Mouse (Mus musculus) hematopoietic stem cell, adult 5-6 weeks (primary cell): ENCODE measurements around the gene Hrc. TPM values are rescaled to one million over a fixed set of nuclear protein-coding genes. Genes with fewer than 3 reads are reported as not detected.
A peak's percentile ranks its signal among the peaks of the same experiment; 100 is the strongest.

Source experiments
- ATAC-seq, 2 experiments: fragments of 125-278 bp in 1 of 2; replicated peaks in 1 of 2; 2 replicates each; pipeline ENCODE4 v1.8.0; 2016 to 2017; ENCODE audit warnings: inconsistent platforms in 2 of 2, mild to moderate bottlenecking in 2 of 2, moderate number of reproducible peaks in 2 of 2, low read depth in 1 of 2, moderate TSS enrichment in 1 of 2; ENCODE audit not compliant: low FRiP score in 2 of 2, poor library complexity in 2 of 2, severe bottlenecking in 2 of 2, insufficient read depth in 1 of 2, low TSS enrichment in 1 of 2
- total RNA-seq: library from RNA; stranded (forward); fragments of 172-1452, 232-1000 nt; gene quantifications from 2 replicates; pipeline ENCODE4 v1.2.3, GENCODE M21; 2017

Gene Hrc
- total RNA-seq, 1 experiment from 2014 or later: not detected

DNA sequence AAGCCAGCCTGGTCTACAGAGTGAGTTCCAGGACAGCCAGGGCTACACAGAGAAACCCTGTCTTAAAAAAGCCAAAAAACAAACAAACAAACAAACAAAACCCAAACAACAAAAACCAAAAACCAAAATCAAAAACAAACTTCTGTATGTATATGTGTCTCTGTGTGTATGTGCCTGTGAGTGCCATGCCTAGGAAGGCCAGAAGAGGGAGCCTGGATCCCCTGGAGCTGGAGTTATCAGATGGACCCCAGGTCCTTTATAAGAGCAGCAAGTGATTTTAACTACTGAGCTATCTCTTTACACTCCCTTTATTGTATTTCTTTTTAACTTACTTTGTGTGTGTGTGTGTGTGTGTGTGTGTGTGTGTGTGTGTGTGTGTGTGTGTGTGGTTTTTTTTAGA, 9.3 kb upstream of the Hrc start:
- ATAC-seq: no peak

DNA sequence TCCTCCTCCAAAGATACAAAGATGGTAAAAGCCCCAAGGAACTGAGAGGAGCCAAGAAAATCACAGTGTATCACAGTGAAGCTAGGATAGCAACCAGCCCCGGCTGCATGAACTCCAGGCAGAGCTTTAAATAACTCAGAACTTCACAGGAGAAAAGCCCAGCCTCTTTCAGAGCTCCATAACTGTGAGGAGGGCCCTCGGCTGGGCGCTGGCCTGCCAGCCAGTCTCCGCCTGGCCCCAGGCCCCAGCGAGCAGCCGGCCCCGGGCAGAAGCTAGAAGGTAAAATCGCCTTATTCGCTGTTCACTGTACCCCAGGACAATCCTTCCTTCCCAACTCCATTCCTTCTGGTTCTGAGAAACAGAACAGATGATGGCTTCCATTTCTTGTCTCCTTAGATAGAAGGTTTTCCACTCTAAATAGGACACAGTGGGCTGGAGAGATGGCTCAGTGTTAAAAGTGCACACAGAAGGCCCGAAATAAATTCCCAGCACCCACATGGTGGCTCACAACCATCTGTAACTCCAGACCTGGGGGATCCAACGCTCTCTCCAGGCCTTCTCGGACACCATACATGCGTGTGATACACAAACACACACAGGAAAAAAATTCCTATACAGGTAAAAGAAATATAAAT, 6.1 kb upstream of the Hrc start:
- ATAC-seq: no peak

DNA sequence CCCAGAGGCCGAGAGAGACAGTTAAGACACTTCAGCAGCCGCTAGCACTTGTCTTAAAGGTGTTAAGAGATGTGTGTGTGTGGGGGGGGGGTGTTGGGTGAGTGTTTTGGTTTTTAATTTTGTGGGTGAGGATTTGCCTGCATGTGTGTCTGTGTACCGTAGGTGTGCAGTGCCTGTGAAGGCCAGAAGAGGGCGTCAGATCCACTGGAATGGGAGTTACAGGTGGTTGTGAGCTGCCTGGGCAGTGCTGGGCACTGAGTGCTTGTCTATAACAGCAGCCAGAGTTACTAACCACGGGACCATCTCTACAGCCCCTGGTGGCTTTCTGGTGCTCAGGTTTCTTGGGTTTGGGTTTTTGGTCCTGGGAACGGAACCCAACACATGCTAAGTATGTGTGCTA, 3.6 kb upstream of the Hrc start:
- no peak for ATAC-seq

DNA sequence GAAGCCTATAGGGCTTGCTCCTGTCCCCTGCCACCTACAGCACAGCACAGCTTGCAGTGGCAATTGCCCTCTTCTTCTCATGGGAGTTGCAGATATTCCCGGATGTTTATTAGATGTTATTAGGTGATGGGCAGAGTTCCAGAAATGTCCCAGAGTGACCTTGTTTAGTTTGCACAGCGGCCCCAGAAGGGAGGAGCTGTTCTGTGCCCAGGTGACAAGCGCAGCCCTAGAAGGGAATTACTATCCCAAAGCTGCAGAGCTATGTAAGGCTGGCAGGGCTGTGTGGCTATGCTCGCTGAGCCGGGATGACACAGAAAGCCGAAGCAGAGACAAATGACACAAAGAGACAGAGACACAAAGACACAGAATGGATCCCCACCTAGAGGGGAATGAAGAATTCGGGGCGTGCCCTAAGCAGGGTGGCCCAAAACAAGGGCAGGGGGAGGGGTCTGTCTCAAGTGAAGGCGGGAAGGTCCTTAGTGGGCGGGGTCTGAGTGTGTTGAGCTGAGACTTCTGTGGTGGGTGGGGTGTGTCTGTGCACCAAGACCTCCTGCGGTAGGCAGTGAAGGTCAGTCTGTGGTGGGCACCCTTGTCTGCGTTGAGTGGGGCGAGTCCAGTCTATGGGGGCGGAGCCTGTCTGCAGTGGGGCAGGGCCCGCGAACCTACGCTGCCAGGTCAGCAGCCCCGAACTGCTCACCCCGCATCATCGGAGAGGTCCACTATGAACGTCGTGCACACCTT, 2.2 kb upstream of the Hrc start:
- ATAC-seq: peak; percentile 36 to 53

- peak; percentile 78 to 81 for ATAC-seq
Measured at GRCm38 (mm10) chr7:45333431-45333982, 1.6 kb upstream of the Hrc start, which contains the start of gene Trpm4. Gene Trpm4, minus strand, starts transcription at chr7:45333780.

DNA sequence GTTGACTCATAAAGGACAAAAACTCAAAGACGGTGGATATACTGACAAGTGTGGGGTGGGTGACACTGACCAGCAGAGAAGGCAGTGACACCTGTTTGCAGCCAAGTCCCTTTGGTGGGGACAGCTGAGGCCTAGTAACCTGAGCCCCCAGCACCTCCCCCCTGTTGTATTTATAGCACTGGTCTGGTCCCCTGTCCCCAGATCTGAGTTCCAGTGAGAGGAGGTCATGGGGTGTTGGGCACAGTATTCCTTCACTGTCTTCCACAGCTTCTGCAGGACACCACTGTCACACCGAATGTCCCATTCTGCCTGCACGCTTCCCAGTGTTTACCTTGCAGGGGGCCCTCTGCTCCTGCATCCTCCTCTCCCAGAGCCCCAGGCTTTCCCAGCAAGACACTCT, 485 bp upstream of the Hrc start:
- ATAC-seq: no peak

DNA sequence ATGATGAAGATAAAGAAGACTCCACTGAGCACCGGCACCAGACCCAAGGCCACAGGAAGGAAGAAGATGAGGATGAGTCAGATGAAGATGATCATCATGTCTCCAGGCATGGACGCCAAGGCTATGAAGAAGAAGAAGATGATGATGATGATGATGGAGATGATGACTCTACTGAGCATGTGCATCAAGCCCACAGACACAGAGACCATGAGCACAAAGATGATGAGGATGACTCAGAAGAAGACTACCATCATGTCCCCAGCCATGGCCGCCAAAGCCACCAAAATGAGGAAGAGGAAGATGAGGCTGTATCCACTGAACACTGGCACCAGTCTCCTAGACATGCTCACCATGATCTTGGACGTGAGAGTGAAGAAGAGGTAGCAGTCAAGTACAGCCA, 1.2 kb downstream of the Hrc start:
- no peak for ATAC-seq

DNA sequence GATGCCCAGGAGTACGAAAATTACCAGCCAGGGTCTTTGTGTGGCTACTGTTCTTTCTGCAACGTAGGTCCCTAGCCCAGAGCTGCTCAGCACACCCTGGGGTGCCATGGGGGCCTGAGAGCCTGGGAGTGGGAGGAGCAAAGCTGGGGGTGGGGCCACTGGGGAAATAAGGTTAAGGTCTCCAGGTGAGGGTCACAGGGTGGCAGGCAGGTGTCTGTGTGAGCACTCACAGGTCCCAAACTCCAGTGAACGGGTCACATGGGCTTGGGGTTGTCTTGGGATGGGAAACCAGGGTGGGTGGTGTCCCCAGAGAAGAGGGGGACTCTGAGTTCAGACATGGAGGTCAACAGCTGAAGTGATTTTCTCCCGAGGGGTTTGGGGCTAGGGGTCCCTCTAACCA, 2.4 kb downstream of the Hrc start:
- no peak for ATAC-seq

DNA sequence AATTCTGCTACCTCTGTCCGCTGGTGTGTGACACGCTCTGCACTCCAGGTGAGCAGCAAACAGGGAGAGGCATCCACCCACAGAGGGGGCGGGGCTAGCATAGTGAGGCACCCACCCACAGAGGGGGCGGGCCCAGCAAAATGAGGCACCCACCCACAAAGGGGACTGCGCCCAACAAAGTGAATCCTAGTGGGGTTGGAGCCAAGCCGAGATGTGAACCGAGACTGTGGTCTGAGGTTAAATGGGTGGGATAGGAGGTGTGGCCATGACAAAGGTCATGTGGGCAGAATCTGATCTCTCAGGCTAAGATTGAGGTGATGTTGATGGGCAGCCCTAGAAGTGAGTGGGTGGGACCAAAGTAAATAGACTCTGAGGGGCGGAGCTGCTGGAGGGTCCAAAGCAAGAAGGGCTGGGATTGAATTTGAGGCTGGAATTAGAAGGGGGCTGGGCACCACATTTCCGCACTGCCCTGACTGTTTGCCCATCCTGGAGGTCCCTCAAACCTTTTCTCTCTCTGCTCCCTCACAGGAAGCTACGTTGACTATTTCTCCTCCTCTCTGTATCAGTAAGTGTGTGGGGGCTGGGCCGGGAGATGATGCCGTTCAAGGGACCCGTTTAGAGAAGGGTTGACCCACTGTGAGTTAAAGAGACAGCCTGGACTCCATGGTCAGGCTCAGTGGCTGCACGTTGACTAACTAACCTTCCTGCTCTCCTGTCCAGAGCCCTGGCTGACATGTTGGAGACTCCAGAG, 3.2 kb downstream of the Hrc start:
- 0 out of 4 replicates have a peak, but pooled peaks of 1 of the 2 experiments have one; percentile 6 for ATAC-seq

- peak; percentile 64 to 75 for ATAC-seq
Measured at GRCm38 (mm10) chr7:45339410-45340065, 4.4 kb downstream of the Hrc start.

DNA sequence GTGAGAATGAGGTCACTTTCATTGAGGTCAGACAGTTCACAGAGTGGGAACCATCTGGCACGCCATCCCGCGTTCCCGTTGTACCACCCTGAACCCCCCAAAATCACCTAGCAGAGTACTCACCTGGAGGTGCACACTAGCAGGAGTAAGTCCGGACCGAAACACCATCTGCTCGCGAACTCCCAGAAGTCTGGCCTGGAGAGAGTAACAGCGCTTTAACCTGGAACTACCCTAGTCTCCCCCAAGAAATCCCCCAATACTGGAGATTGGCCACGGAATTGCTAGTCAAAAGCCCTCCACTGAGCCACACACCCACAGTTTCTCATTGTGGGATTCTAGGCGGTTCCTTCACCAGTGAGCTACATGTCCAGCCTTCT, 5.0 kb downstream of the Hrc start:
- no peak for ATAC-seq

DNA sequence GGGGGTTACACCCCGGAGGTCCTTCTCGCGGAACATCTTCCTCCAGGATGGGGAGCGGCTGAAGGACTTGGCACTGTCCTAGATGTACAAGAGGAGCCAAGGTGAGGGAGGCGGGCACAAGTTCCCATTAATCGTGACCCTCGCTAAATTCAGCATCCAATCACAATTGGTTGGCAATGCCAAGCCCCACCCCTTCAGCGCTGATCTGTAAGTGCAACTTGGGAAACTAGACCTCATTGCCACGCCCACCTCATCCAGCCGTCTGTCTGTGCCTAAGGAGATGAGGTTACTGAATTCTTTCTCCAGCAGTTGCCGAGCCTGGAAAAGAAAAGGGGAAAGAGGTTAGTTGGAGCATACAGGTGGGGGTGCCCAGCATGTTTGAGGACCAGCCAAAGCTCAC, 5.6 kb downstream of the Hrc start:
- no peak for ATAC-seq

DNA sequence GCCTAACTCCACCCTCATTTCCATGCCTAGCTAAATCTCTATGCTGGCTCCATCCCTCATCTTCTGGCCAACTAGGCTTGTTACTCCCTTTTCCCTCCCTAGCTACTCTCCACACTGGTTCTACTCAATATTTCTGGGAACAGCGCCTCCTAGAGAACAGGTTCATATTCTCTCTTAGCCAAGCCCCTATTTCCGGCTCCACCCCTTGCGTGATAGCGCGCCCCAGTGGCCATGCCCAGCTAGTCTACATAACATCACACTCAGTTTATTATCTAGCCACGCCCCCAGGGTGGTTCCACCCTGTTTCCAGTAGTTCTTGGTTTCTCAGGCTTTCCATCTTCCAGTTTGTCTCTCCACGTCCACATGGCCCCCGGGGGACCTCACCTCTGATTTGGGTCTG, 6.2 kb downstream of the Hrc start:
- peak; percentile 57 to 58 for ATAC-seq

DNA sequence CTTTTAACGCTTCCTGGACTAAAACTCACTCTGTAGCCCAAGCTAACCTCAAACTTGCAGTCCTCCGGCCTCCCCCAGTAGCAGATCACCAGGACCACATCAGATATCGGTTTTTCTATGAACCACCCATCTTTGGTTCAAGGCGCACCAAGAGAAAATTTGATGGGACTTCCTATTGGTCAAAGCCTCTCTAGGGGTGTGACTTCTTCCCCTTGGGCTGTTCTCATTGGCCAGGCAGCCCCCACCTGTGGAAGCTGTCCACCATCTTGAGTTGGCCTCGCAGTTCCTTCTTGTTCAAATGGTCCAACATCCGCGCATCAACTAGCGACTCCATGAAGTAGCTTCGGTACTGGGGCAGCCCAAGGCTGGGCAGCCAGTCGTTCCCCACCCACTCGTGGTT, 7.0 kb downstream of the Hrc start:
- no peak for ATAC-seq

DNA sequence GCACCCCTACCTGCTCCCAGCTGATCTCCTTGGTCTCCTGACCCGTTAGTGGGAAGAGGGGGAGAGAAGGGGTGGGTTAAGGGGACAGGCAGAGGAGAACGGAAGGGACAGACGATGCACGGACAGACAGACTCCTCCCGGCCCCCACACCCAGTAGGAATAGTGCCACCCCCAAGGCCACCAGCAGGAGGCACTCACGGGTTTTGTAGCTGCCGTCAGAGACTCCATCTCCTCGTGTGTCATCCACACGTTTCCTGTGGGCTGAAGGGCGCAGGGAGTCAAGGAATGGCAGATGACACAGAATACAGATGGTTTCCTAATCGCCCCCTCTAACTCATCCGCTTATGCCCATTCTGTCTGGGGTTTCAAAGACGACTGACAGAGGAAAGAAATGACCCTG, 8.5 kb downstream of the Hrc start:
- ATAC-seq: no peak

- 0 out of 4 replicates have a peak, but pooled peaks of 1 of the 2 experiments have one; percentile 17 for ATAC-seq
Measured at GRCm38 (mm10) chr7:45346905-45347304, 11.8 kb downstream of the Hrc start.

DNA sequence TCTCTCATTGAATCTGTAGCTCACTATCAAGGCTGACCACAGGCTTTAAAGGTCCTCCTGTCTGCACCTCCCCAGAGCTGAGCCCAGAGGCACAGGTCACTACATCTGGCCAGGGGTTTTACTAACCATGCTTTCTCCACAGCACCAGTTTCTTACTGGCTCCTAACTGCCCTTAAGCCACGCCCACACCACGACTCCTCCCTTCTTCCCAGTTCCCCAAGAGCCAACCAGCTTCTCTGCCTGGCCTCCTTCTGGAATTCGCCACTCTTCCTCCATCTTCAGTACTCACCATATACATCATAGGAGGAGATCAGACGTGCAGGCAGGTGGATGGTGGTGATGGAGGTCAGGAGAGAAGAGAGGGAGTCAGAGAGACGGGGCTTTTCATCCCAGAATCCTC, 18.0 kb downstream of the Hrc start:
- ATAC-seq: no peak
